Mouse (Mus musculus) heart, adult 2 months (tissue): ENCODE measurements around the gene Sobp.

Experiments
- CTCF ChIP-seq: fragments of 200-600 bp; IDR thresholded peaks from 2 replicates; pipeline ENCODE4 v1.8.1; 2022; ENCODE audit warnings: antibody characterized with exemption, mild to moderate bottlenecking, moderate library complexity
- EP300 ChIP-seq: fragments of 200-500 bp; IDR thresholded peaks from 2 replicates; pipeline ENCODE4 v1.6.1; 2011; ENCODE audit warnings: low read depth, low read length, control low read depth; ENCODE audit not compliant: insufficient read depth

DNA sequence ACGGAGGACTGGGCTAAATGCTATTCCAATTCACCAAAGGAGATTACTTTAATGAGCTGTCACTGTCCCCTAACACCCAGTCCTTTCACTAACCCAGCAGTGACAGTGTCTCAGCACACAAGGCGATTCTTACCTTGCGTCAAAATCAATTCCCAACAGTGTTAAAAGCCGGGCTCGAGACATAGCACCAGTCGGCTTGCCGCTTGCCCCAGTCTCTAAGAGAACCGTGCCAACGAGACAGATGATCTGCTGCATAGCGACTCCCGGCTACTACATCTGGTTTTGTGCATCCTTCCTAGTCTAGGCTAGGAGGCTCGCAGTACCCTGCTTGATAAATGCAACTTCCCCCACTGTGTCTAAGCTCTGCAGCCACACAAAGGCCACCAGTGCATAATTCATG is 12.0 kb downstream of the Sobp start:
- TF ChIP-seq EP300, result no peak
- TF ChIP-seq CTCF, result no peak
